Mouse (Mus musculus) R1 (cell line): ENCODE data around the gene Dhodh.
A peak's percentile ranks its signal among the peaks of the same experiment; 100 is the strongest.

Source experiments
- DNase-seq: peaks from one replicate; pipeline ENCODE4 v3.0.0-alpha.2; 2018; ENCODE audit warnings: low read depth, low spot score

Gene Dhodh

DNA sequence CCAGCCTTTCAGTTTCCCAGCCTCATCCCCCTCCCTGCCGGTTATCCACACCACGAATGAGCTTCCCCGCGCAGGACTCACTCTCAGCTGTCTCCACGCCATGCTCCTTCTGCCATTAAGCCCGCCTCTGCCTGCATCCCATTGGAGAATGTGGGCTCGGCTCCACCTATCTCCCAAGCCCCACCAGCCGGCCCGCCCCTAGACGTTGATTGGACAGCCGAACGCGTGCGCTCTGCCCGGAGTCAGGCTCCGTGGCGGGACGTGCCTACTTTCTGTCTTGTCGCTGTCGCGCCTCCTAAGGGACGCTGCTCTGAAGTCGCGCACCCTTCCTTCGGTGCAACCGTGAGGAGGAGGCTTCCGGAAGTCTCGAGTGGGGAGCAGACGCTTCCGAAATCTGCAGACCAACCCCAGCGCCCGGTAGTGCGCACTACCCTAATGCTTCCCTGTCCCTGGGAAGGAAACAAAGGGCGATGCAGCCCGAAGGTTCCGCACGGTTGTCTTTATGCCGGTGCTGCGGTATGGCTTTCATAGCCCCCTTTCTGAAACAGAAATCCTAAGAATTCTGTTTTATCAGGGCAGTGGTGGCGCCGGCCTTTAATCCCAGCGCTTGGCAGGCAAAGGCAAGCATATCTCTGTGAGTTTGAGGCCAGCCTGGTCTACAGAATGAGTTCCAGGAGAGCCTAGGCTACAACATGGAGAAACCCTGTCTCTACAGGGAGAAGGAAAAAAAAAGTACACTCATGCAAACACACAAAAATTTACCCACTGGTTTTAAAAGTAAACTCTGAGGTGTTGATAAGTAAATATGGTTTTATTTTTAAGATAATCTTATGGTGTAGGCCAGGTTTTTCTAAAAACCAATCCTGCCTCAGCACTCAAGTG lies at the start of gene Dhodh:
Gene Dhodh (minus strand): TSS at position 403 of the 882 bp plus-strand sequence.
- DNase-seq, result peak; percentile 97

DNA sequence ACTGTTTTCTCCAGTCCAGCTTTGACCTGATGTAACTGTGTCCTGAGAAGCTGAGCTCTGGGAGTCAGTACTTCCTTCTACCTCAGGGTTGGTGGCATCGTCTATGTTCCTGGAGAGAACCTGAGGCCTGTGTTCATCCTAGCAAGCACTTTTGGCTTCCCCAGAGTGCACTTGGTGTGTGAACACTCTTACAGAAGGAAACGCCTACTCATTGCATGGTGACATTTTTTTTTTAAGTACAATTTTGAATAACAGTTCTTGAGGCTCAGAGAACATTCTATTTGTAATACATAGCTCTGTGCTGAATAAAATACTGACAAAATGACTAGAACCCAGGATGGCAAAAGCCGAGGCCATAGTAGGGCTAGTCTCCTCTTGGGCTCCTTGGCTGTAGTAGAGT lies 48.4 kb upstream of the Dhodh start:
- no peak for DNase-seq

DNA sequence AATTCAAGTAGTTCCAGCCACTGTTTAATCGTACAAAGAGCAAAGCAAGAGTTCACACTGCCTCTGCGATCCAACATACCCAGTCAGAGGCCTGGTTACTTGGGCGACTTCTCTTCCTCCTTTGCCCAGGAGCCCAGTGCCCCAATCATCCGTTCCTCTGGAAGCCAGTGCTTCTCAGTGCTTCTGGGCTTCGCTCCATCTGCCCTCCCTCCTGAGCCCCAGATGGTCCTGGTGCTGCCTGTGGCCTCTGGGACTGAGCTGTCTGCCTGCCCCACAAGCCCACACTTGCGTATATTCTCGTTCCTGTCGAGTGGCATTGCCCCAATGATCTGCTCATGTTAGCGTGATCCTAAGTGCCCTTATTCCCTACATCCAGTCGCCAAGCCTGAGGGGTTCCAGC lies 42.3 kb upstream of the Dhodh start:
- DNase-seq, result no peak

DNA sequence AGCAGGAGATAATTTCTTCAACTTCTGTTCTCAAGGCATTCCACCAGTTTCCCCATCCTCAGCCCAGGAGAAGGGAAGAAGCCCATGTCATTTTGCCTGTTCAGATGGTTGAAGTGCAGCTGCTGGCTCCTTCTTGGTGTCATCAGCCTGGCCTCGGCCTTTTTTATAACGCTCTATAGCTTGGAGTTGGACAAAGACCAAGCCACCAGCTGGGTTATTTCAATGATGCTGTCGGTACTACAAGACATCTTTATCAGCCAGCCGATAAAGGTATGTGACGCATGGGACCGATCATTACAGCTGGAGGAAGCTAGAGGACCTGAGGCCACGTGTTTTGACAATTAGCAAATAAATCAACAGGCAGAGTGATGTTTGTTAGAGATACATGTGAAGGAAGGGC lies 40.0 kb upstream of the Dhodh start:
- DNase-seq, result no peak

DNA sequence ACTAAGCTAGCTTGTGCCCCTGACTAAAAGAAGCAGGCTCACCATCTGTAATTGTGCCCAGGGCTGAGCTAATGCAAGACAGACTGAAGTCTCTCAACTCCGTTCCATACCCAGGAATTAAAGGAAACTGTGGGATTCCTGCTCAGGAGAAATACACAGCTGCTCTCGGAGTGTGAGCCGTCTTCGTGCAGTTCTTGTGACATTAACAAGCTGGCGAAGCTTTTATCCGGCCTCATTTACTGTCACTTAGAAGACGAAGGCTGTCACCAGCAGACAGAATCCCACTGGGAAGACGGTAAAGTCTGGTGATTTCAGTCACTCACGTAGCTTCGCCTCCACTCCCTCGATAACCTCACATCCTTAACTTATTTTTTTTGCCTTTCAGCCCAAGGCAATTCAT lies 38.9 kb upstream of the Dhodh start:
- no peak for DNase-seq

DNA sequence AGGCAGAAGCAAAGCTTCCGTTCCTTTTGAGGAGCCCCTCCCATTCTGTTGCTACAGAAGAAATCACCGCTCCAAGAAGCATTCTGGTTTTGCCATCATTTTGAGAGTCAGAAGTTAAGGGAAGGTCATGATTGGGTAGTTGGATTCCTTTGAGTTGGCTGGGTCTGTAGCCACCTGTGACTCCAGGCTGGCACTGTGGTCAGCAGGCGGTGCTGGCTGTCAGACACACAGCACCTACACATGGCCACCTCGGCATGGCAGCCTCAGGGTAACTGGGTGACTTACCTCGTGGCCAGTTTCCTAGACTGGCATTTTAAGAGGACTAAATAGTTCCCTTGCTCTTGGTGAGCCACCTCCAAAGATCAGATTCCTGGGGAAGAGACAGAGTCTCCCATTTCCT lies 32.8 kb upstream of the Dhodh start:
- DNase-seq, result no peak

DNA sequence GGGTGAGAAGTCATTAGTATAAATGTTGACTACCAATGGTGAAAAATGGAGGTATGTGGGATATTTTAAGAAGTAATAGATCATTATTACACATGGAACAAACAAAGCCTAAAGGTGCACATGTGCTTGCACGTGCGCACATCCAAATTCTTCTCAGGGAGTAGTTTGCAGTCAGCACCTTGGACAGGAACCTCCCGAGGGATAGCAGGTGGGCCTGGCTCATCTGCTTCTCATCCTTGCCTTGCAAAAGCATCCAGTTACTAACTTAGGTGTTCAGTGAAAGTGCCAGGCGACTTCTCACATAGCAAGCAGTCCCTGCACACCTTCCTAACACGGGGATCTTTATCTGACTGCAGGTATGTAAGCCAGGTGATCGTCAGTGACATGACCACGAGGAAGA lies 31.9 kb upstream of the Dhodh start:
- peak; percentile 28 for DNase-seq

DNA sequence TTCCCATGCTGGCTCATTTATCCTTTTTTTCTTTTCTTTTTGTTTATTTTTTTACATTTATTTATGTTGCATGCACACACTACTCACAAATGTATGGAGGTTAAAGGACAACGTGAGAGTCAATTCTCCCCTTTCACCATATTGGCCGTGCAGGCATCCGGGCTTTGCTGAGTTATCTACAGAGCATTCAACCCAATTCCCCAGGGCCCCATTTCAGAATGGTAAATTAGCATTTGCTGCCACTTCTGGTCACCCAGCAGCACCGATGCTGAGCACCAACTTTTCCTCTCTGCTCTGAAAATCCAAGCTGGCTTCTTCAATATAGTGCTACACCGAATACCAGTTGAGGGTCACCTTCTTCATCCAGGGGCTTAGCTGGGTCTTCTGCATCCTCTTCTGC lies 30.4 kb upstream of the Dhodh start:
- DNase-seq, result no peak

DNA sequence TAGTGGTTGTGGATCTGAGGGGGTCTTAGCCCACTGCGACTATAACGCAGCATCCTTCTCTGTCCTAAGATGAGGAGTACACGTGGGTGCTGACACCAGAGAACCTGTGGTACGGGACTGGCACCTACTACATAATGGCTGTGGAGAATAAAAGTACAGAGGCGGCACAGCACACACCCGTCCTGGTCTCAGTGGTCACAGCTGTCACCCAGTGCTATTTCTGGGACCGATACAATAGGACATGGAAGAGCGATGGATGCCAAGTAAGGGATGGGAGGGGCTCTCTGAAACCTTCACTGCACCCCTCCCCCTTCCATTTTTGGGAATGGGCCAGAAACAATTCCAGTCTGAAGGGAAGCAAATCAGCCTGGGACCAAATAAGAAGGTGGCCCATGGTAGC lies 26.7 kb upstream of the Dhodh start:
- DNase-seq, result no peak

DNA sequence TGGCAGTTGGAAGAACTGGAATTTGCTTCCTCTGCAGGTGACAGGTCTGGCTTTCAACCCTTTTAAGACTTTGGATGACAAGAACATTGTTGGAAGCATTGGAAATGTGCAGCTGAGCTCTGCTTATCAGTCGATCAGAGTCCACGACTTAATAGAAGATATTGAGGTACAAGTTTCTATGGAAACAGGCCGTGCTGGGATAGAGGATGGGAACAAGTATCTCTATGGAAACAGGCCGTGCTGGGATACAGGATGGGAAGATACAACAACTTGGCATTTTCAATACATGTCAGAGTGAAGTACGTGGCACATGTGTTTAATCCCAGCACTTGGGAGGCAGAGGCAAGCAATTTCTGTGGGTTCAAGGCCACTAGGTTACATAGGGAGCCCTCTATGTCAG lies 24.0 kb upstream of the Dhodh start:
- no peak for DNase-seq

DNA sequence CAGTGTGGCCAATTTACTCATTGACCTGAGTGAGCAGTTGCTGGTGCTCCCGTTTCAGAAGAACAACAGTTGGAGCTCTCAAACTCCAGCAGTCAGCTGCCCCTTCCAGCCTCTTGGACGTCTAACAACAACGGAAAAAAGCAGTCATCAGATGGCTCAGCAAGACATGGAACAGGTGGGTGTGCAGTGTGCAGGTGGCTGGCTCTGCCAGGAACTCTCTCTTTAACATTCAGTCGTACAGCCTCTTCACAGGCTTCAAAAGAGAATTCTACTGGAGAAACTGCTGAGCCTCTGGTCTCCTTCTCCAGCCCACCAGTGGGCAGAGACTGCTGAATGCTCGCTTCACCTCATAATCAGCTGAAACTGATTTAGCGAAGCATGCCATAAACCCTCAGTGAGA lies 20.2 kb upstream of the Dhodh start:
- no peak for DNase-seq

DNA sequence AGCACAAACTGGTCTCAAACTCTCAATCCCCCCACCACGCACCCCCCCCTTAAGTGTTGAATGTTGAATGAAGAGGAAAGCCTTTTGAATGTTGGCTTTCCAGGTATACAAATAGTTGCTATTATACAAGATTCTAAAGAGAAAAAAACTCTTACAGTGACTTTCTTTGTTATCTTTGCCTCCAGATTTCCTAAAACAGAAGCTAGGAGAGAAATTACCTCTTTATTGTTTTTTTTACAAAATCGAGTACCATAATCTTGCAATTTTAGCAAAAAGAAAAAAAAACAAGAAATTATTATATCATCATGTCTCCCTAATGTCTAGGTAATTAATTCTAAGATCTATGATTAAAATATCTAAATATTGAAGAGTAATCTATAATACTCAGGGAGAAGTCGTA lies 7.1 kb upstream of the Dhodh start:
- DNase-seq, result no peak

DNA sequence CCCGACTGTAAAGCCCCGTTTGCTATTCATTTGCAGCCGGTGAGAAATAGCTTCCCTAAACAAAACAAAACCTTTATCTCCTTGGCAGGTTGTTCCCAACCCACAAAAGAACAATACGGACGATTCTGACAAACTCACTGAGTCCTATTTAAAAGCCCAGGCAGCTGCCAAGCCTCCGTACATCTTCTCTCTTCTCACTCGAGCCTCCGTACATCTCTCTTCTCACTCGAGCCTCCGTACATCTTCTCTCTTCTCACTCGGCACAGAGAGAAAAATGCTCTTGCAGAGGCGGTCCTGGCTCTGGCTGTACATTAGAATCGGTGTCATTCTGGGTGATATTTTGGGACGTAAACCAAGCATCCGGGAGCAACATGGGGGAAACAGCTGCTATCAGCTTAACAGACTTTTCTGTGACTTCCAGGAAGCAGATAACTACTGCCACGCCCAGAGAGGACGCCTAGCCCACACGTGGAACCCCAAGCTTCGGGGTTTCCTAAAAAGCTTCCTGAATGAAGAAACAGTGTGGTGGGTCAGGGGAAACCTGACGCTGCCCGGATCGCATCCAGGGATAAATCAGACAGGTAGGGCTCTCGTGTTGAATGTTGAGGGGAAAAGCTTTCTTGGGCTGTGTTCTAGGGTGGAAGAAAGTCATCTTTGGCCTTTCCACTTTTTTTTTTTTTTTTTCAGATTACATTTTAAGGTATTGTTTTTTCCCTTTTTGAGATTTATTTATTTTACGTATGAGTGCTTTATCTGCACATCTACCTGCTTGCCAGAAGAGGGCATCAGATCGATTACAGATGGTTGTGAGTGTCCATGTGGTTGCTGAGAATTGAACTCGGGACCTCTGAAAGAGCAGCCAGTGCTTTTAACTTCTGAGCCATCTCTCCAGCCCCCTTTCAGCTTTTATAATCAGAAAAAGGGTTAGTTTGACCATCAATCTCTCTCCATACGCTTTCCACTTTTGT lies 6.1 kb upstream of the Dhodh start, which contains the start of gene Pkd1l3:
Gene Pkd1l3 (plus strand): TSS at position 275 of the 968 bp plus-strand sequence.
- DNase-seq, result peak; percentile 28

DNA sequence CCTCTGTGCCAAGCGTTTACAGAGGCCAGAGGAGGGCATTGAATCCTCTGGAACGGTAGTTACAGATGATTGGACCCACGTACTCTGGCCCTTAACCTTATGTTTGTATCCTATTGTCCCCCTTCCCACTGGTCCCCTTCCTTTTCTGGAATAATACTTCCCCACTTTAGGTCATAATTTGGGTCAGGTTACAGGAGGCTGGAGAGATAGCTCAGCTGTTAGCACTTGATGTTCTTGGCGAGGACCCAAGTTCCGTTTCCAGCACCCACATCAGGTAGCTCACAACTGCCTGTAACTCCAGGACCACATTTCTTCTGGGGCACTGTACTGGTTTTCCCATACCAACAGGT lies 655 bp upstream of the Dhodh start:
- DNase-seq, result no peak

DNA sequence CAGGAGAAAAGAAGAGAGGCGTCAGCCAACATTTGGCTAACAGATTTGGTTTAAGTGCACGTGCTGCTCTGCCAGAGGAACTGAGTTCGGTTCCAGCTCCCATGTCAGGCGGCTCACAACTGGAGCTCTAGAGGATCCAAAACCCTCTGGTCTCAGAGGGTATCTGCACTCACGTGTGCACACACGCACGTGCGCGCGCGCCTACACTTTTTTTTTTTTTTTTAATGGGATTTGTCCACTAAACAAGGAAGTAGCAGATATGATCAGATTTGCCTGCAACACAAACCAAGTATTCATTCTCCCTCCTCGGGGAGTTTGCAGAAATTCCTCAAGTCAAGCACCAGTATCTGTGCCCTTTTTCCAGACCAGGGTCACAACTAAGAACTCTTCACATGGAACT lies 823 bp downstream of the Dhodh start:
- DNase-seq, result peak; percentile 43

DNA sequence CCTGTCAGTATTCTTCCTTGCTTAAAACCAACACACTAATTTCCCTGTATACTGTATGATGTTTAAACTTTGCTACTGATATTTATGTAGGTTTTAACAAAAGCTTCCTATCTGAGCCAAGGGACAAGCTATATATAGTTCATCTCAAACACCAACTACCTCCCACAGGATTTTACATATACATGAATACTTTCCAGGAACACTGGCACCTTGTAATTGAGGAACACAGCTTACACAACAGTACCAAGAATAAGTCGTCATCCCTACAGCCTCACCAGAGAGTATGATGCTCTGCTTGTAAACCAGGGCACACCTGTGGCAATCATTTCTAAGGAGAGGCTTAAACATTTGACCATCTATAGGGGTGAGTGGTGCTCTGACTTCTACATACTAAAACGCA lies 1.7 kb downstream of the Dhodh start:
- DNase-seq, result no peak

DNA sequence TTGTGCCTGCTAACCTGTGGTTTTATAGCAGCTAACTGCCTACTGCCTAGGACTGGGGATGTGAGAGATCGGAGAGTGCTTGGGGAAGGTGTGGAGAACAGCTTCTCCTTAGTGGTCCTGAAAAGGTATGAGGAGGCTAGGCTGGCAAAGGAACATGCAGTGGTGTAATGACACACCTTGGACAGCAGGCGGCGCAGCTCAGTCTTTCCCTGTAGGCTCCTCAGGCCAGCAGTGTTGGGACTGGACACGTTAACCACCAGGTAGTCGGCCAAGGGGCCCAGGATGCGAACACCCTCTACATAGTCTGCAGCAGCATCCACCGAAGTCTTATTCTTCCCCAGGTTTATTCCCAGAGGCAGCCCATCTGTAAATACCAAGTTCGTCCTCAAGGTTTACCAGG lies 12.6 kb downstream of the Dhodh start:
- DNase-seq, result peak; percentile 69

DNA sequence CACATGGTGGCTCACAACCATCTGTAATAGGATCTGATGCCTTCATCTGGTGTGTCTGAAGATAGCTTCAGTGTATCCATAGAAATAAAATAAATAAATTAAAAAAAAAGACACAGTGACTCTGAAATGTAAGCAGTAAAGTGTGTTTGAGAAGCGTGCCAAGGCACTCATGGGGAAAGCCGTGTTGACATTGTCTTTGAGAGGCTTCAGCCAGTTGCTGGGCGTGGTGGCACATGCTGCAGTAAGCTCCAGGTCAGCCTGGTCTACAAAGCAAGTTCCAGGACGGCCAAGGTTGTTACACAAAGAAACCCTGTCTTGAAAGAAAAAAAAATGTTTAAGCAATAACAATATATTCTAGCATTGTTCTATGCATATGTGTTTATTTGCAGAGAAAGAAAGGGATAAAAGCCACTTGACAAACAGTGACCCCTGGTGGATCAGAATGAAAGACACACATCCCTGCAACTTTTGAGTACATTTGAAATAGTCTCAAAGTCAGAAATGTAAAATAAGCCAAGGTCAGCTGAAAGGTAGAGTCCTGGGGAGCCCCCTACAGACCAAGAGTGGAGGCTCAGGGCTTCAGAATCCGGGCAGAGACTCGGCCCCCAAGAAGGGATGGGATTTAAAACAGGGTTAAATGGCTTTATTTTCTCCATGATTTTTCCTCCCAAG lies 15.2 kb downstream of the Dhodh start:
- DNase-seq, result peak; percentile 78

DNA sequence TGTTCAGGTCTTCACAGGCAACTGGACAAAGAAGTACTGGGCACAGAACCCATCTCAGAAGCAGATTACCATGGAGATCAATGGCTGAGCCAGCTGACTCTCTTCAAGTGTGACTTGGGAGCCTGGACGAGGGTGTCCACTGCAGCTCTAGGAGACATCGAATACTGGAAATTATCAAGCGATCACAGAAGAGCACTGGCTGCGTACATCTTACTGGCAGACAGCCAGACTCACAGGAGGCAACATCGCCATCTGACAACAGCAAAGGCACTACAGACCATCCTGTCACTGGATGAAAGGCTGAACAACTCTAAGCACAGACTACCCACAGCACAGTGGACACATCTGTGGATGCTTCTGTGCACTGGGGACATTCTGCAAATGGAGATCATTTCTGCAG lies 16.3 kb downstream of the Dhodh start:
- DNase-seq, result no peak

DNA sequence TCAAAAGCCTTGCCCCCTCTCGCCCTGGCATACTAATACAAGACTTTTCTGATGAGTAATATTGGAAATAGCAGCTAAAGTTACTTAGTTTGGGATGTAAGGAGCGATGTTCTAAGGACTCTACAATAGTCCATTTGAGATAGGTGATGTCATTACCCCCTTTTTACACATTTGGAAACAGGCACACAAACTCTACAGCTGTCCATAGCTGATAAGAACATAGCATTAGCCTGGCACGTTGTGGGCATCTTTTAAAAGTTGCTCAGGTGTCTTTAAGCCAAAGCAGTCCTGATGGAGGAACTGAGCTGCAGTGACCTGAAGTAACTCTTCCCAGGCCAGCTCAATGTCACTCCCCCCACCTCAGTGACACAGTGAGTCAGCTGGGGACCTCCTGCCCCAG lies 17.1 kb downstream of the Dhodh start:
- no peak for DNase-seq

DNA sequence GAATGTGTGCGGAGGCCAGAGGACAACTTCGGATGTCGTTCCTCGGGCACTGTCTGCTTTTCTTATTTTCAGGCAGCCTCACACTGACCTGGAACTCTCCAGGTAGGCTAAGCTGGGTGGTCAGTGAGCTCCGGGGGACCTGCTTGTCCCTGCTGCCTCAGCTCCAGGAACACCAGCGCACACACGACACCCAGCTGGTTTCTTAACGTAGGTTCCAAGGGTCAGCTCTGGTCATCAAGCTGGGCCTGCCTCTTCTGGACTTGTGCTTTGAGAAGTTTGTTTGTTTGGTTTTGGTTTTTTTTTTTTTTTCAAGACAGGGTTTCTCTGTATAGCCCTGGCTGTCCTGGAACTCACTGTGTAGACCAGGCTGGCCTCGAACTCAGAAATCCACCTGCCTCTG lies 17.6 kb downstream of the Dhodh start:
- DNase-seq, result no peak

DNA sequence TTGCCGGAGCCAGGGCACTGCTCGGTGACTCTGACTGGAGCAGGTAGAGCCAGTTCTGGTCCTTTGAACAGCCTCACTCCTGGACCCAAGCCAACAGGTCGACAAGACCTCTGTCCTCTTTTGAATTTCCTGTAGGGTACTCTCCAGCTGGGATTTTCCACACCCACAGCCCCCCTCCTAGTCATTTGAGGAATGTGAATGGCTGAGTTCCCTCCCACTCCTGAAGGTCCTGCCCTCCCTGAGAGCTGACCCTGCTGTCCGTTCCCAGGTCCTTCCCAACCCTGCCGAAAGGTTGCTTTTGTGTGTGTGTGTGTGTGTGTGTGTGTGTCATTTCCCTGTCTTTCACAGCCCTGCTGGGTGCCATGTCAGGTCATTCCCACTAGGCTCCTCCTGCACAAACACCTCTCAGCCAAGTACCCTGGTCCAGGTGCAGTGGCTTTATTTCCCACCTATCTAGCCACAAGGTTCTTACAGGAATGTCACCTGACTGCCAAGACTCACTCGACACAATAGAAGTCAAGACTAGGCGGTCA lies 21.4 kb downstream of the Dhodh start:
- peak; percentile 34 for DNase-seq
